Mouse (Mus musculus): ENCODE measurements around the gene Snx3.

GRCm38 (mm10) chr10:42583902-42584435 is 82.1 kb downstream of the Snx3 start:
- TF ChIP-seq CTCF (IDR thresholded peaks at IDR 0.05; ENCODE audit: extremely low read depth, insufficient read length, insufficient replicate concordance, low read depth, low read length) (no peak), POLR2A (IDR thresholded peaks at IDR 0.05; ENCODE audit: low read depth, low read length) (no peak)
